Mouse (Mus musculus): ENCODE data around the gene Gse1. TPM values are rescaled to one million over a fixed set of nuclear protein-coding genes. Genes with fewer than 3 reads are reported as not detected.

The Gse1 gene
- polyA plus RNA-seq, 1 experiment from 2014 or later = 6.4 TPM

GRCm38 (mm10) chr8:120454404-120454803, 226.1 kb downstream of the Gse1 start:
- H3K27me3 ChIP-seq (replicated peaks; ENCODE audit: control insufficient read depth, insufficient read depth, low read length) = no peaks in the 10 kb centered on the region
- H3K9ac ChIP-seq (ENCODE audit: low read depth, low read length) = no peak overlapping the region
- TF ChIP-seq CTCF (IDR thresholded peaks at IDR 0.05; ENCODE audit: low read depth) = no peak
- peak overlapping the region; percentile 62 for H3K27ac ChIP-seq (ENCODE audit: low read depth, low read length)
- no peaks in the 10 kb centered on the region for H3K9me3 ChIP-seq (ENCODE audit: control insufficient read depth)
- H3K4me2 ChIP-seq (replicated peaks; ENCODE audit: low read depth) = no peak overlapping the region; the same call in 1 of the 2 replicates
- H3K4me1 ChIP-seq (replicated peaks; ENCODE audit: control insufficient read depth, insufficient read depth, low read length) = peaks cover 19% of the 10 kb centered on the region; the same call in 1 of the 2 replicates
- WGBS = 29% methylated on average over 6 of the region's 6 CpGs
- ATAC-seq = peak; percentile 78
- H3K4me3 ChIP-seq (ENCODE audit: low read depth, low read length) = no peak overlapping the region
- no peaks in the 10 kb centered on the region for H3K36me3 ChIP-seq (ENCODE audit: control insufficient read depth, insufficient read depth)

GRCm38 (mm10) chr8:120460375-120460774, 232.1 kb downstream of the Gse1 start:
- Histone ChIP-seq H3K4me3 (ENCODE audit: low read depth, low read length) (no peak overlapping the region), H3K9me3 (ENCODE audit: control insufficient read depth) (no peaks in the 10 kb centered on the region), H3K4me2 (replicated peaks; ENCODE audit: low read depth) (no peak overlapping the region), H3K4me1 (replicated peaks; ENCODE audit: control insufficient read depth, insufficient read depth, low read length) (peaks cover 6% of the 10 kb centered on the region), H3K27me3 (replicated peaks; ENCODE audit: control insufficient read depth, insufficient read depth, low read length) (0 out of 2 replicates have a peak, but pooled peaks cover 3% of the 10 kb centered on the region), H3K36me3 (ENCODE audit: control insufficient read depth, insufficient read depth) (no peaks in the 10 kb centered on the region), H3K27ac (ENCODE audit: low read depth, low read length) (no peak overlapping the region), H3K9ac (ENCODE audit: low read depth, low read length) (no peak overlapping the region)
- TF ChIP-seq CTCF (IDR thresholded peaks at IDR 0.05; ENCODE audit: low read depth) = no peak
- ATAC-seq = no peak
- 52% methylated on average over 6 of the region's 6 CpGs for WGBS

GRCm38 (mm10) chr8:120462119-120462551, 233.9 kb downstream of the Gse1 start:
- Histone ChIP-seq H3K36me3 (ENCODE audit: control insufficient read depth, insufficient read depth) (no peaks in the 10 kb centered on the region), H3K27me3 (replicated peaks; ENCODE audit: control insufficient read depth, insufficient read depth, low read length) (0 out of 2 replicates have a peak, but pooled peaks cover 7% of the 10 kb centered on the region), H3K4me3 (ENCODE audit: low read depth, low read length) (no peak overlapping the region), H3K4me1 (replicated peaks; ENCODE audit: control insufficient read depth, insufficient read depth, low read length) (no peaks in the 10 kb centered on the region; the same call in 1 of the 2 replicates), H3K27ac (ENCODE audit: low read depth, low read length) (no peak overlapping the region), H3K9ac (ENCODE audit: low read depth, low read length) (no peak overlapping the region), H3K4me2 (replicated peaks; ENCODE audit: low read depth) (no peak overlapping the region), H3K9me3 (ENCODE audit: control insufficient read depth) (no peaks in the 10 kb centered on the region)
- WGBS = 50% methylated on average over 15 of the region's 15 CpGs
- ATAC-seq = no peak
- no peak for TF ChIP-seq CTCF (IDR thresholded peaks at IDR 0.05; ENCODE audit: low read depth)

- Histone ChIP-seq H3K4me1 (replicated peaks; ENCODE audit: control insufficient read depth, insufficient read depth, low read length) (no peaks in the 10 kb centered on the region; the same call in 1 of the 2 replicates), H3K27ac (ENCODE audit: low read depth, low read length) (no peak overlapping the region)
These were observed 234.4 kb downstream of the Gse1 start for GRCm38 (mm10) chr8:120462611-120463010.

GRCm38 (mm10) chr8:120463918-120464584, 235.8 kb downstream of the Gse1 start:
- H3K9me3 ChIP-seq (ENCODE audit: control insufficient read depth) = no peaks in the 10 kb centered on the region
- H3K27ac ChIP-seq (ENCODE audit: low read depth, low read length) = no peak overlapping the region
- no peaks in the 10 kb centered on the region; the same call in 1 of the 2 replicates for H3K4me1 ChIP-seq (replicated peaks; ENCODE audit: control insufficient read depth, insufficient read depth, low read length)
- WGBS = 97% methylated on average over 6 of the region's 9 CpGs
- H3K36me3 ChIP-seq (ENCODE audit: control insufficient read depth, insufficient read depth) = no peaks in the 10 kb centered on the region
- no peak for TF ChIP-seq CTCF (IDR thresholded peaks at IDR 0.05; ENCODE audit: low read depth)
- H3K4me3 ChIP-seq (ENCODE audit: low read depth, low read length) = no peak overlapping the region
- 0 out of 2 replicates have a peak, but pooled peaks cover 7% of the 10 kb centered on the region for H3K27me3 ChIP-seq (replicated peaks; ENCODE audit: control insufficient read depth, insufficient read depth, low read length)
- H3K9ac ChIP-seq (ENCODE audit: low read depth, low read length) = no peak overlapping the region
- no peak for ATAC-seq
- H3K4me2 ChIP-seq (replicated peaks; ENCODE audit: low read depth) = no peak overlapping the region

More at GRCm38 (mm10) chr8:120462611-120463010, 234.4 kb downstream of the Gse1 start:
- Histone ChIP-seq H3K27me3 (replicated peaks; ENCODE audit: control insufficient read depth, insufficient read depth, low read length) (0 out of 2 replicates have a peak, but pooled peaks cover 7% of the 10 kb centered on the region), H3K36me3 (ENCODE audit: control insufficient read depth, insufficient read depth) (no peaks in the 10 kb centered on the region), H3K9ac (ENCODE audit: low read depth, low read length) (no peak overlapping the region), H3K4me2 (replicated peaks; ENCODE audit: low read depth) (no peak overlapping the region), H3K9me3 (ENCODE audit: control insufficient read depth) (no peaks in the 10 kb centered on the region), H3K4me3 (ENCODE audit: low read depth, low read length) (no peak overlapping the region)
- 83% methylated on average over 6 of the region's 6 CpGs for WGBS
- no peak for TF ChIP-seq CTCF (IDR thresholded peaks at IDR 0.05; ENCODE audit: low read depth)
- no peak for ATAC-seq

GRCm38 (mm10) chr8:120464585-120464937, 236.3 kb downstream of the Gse1 start:
- Histone ChIP-seq H3K27me3 (replicated peaks; ENCODE audit: control insufficient read depth, insufficient read depth, low read length) (peaks cover 7% of the 10 kb centered on the region; the same call in 1 of the 2 replicates), H3K36me3 (ENCODE audit: control insufficient read depth, insufficient read depth) (no peaks in the 10 kb centered on the region), H3K4me3 (ENCODE audit: low read depth, low read length) (no peak overlapping the region), H3K4me2 (replicated peaks; ENCODE audit: low read depth) (no peak overlapping the region), H3K9me3 (ENCODE audit: control insufficient read depth) (no peaks in the 10 kb centered on the region), H3K27ac (ENCODE audit: low read depth, low read length) (no peak overlapping the region), H3K4me1 (replicated peaks; ENCODE audit: control insufficient read depth, insufficient read depth, low read length) (no peaks in the 10 kb centered on the region; the same call in 1 of the 2 replicates), H3K9ac (ENCODE audit: low read depth, low read length) (no peak overlapping the region)
- 73% methylated on average over 4 of the region's 4 CpGs for WGBS
- no peak for TF ChIP-seq CTCF (IDR thresholded peaks at IDR 0.05; ENCODE audit: low read depth)
- no peak for ATAC-seq
